Comparison of ENCODE assay signal across 8 mouse cellular contexts in genomic region chr2:3285181-3285530, GRCm38 (mm10). TPM values are rescaled to one million over a fixed set of nuclear protein-coding genes. Genes with fewer than 3 reads are reported as not detected.
DNase-seq lines count a peak whose midpoint lies in the region; ATAC-seq and TF ChIP-seq lines count a peak whose summit lies in the region.

No protein-coding gene starts in this region.

- H3K9ac ChIP-seq in forebrain, embryonic 12.5 days = peak overlapping the region; percentile 80
- H3K9ac ChIP-seq in neural tube, embryonic 12.5 days = peak overlapping the region; percentile 79

- no peaks in the 10 kb centered on the region for H3K4me1 ChIP-seq in kidney, adult 2 months (ENCODE audit: control insufficient read depth, insufficient read depth, low read length)
- H3K4me1 ChIP-seq in forebrain, embryonic 12.5 days = peaks cover 18% of the 10 kb centered on the region
- H3K4me1 ChIP-seq in neural tube, embryonic 12.5 days = peaks cover 16% of the 10 kb centered on the region

- no peak overlapping the region for H3K27ac ChIP-seq in kidney, adult 2 months (ENCODE audit: insufficient read depth, low read depth, low read length)
- H3K27ac ChIP-seq in forebrain, embryonic 12.5 days = peak overlapping the region; percentile 90; the same call in 1 of the 2 replicates
- H3K27ac ChIP-seq in neural tube, embryonic 12.5 days = no peak overlapping the region

- H3K27me3 ChIP-seq in kidney, adult 2 months (replicated peaks; ENCODE audit: control insufficient read depth, insufficient read depth, low read length) = no peaks in the 10 kb centered on the region
- H3K27me3 ChIP-seq in forebrain, embryonic 12.5 days = no peaks in the 10 kb centered on the region
- no peaks in the 10 kb centered on the region for H3K27me3 ChIP-seq in neural tube, embryonic 12.5 days (replicated peaks)

- intact Hi-C loops in gastrocnemius, postnatal 14 days (cut with DNase I; ENCODE audit: low total_unique reads) = no loop called here

- TF ChIP-seq CTCF in kidney, adult 2 months (conservative IDR thresholded peaks at IDR 0.05; ENCODE audit: insufficient read depth, insufficient read length, low read depth, low read length) = no peak

- no peaks in the 10 kb centered on the region for H3K36me3 ChIP-seq in kidney, adult 2 months (ENCODE audit: control insufficient read depth, insufficient read depth, low read length)
- no peaks in the 10 kb centered on the region for H3K36me3 ChIP-seq in forebrain, embryonic 12.5 days (replicated peaks)
- no peaks in the 10 kb centered on the region for H3K36me3 ChIP-seq in neural tube, embryonic 12.5 days

- peak overlapping the region; percentile 94 for H3K4me3 ChIP-seq in kidney, adult 2 months (ENCODE audit: insufficient read depth, low read depth, low read length)
- H3K4me3 ChIP-seq in forebrain, embryonic 12.5 days (replicated peaks) = peak overlapping the region; percentile 79
- H3K4me3 ChIP-seq in neural tube, embryonic 12.5 days = peak overlapping the region; percentile 76

- ATAC-seq in forebrain, embryonic 12.5 days (ENCODE audit: low FRiP score) = no peak
- ATAC-seq in neural tube, embryonic 12.5 days (ENCODE audit: low FRiP score, low read depth) = no peak

- TF ChIP-seq POLR2A in kidney, adult 2 months (IDR thresholded peaks at IDR 0.05; ENCODE audit: low read depth, low read length) = no peak

- DNase-seq in kidney, adult 2 months = no peak
- no peak for DNase-seq in kidney, postnatal 14 days
- peak; percentile 27 for DNase-seq in T-cell, adult 2 months (ENCODE audit: low spot score)
- DNase-seq in large intestine, adult 2 months (ENCODE audit: low read depth, low spot score) = peak; percentile 19
- no peak for DNase-seq in embryo, embryonic 11 days
- no peak for DNase-seq in gastrocnemius, postnatal 14 days

- WGBS in kidney, adult 2 months = 4% methylated on average over 6 of the region's 6 CpGs
- WGBS in forebrain, embryonic 12.5 days = 2% methylated on average over 6 of the region's 6 CpGs
- 1% methylated on average over 6 of the region's 6 CpGs for WGBS in large intestine, adult 2 months
- 4% methylated on average over 6 of the region's 6 CpGs for WGBS in neural tube, embryonic 12.5 days

- peak overlapping the region; percentile 79 for H3K4me2 ChIP-seq in forebrain, embryonic 12.5 days
- peak overlapping the region; percentile 78 for H3K4me2 ChIP-seq in neural tube, embryonic 12.5 days (replicated peaks)

- H3K9me3 ChIP-seq in forebrain, embryonic 12.5 days = no peaks in the 10 kb centered on the region
- no peaks in the 10 kb centered on the region for H3K9me3 ChIP-seq in neural tube, embryonic 12.5 days

RNA-seq across cellular contexts. Expression of gene Nmt2, which starts 1.1 kb away (rescaled TPM):
- 5.0 and 5.9 TPM in 2 replicates for polyA plus RNA-seq in kidney, adult 2 months (2012; rRNA removed)
- 64.2 and 66.9 TPM in 2 replicates for polyA plus RNA-seq in forebrain, embryonic 12.5 days (2016; fragmentation: Nextera tagmentation; extraction: Ambion mirVana)
- polyA plus RNA-seq in large intestine, adult 2 months (2012; rRNA removed) = 3.8 and 4.2 TPM in 2 replicates
- polyA plus RNA-seq in neural tube, embryonic 12.5 days (2016; fragmentation: Nextera tagmentation; extraction: Ambion mirVana) = 55.4 and 57.9 TPM in 2 replicates
- total RNA-seq in gastrocnemius, postnatal 14 days (2021) = 1 to 10 TPM; 7.4 to 9.6 TPM

RNA-seq across cellular contexts. Expression of gene Rpp38, which starts 47.3 kb away (rescaled TPM):
- 3.6 and 3.7 TPM in 2 replicates for polyA plus RNA-seq in kidney, adult 2 months (2012; rRNA removed)
- 16.8 and 17.6 TPM in 2 replicates for polyA plus RNA-seq in forebrain, embryonic 12.5 days (2016; fragmentation: Nextera tagmentation; extraction: Ambion mirVana)
- 4.8 and 6.9 TPM in 2 replicates for polyA plus RNA-seq in large intestine, adult 2 months (2012; rRNA removed)
- polyA plus RNA-seq in neural tube, embryonic 12.5 days (2016; fragmentation: Nextera tagmentation; extraction: Ambion mirVana) = 12.3 and 13.8 TPM in 2 replicates
- 1 to 10 TPM; 5.2 to 5.6 TPM for total RNA-seq in gastrocnemius, postnatal 14 days (2021)

RNA-seq across cellular contexts. Expression of gene Acbd7, which starts 50.8 kb away (rescaled TPM):
- not detected in 2 replicates for polyA plus RNA-seq in kidney, adult 2 months (2012; rRNA removed)
- polyA plus RNA-seq in forebrain, embryonic 12.5 days (2016; fragmentation: Nextera tagmentation; extraction: Ambion mirVana) = 0.69 and 1.2 TPM in 2 replicates
- polyA plus RNA-seq in large intestine, adult 2 months (2012; rRNA removed) = 0.27 TPM in 1 of 2 replicates, not detected in the other
- polyA plus RNA-seq in neural tube, embryonic 12.5 days (2016; fragmentation: Nextera tagmentation; extraction: Ambion mirVana) = 1.1 TPM in 1 of 2 replicates, not detected in the other
- total RNA-seq in gastrocnemius, postnatal 14 days (2021) = under 1 TPM; 0.43 to 0.64 TPM

Comparison
In these comparisons a context has a peak if more than half of its experiments do, and no peak if none do; other contexts are left out.
1. DNase-seq: peak in T-cell, adult 2 months (single experiment) and large intestine, adult 2 months (single experiment); none in kidney, adult 2 months (single experiment), kidney, postnatal 14 days (single experiment), embryo, embryonic 11 days (single experiment) and gastrocnemius, postnatal 14 days (single experiment).
2. Peak in every context shown above with its lines, with median percentiles within 50 percentile points of each other: H3K4me3 ChIP-seq.